Mouse (Mus musculus) midbrain, embryonic 10.5 days (tissue): ENCODE data around the gene Ptprm. TPM values are rescaled to one million over a fixed set of nuclear protein-coding genes. Genes with fewer than 3 reads are reported as not detected.

Experiments used
- DNase-seq: peaks from one replicate; pipeline ENCODE4 v3.0.0-alpha.2; 2017; ENCODE audit warnings: low spot score
- H3K27ac ChIP-seq: fragments of 300-500 bp; sonication (generic); replicated peaks from 2 replicates; pipeline ENCODE4 v1.5.1; 2016; ENCODE audit warnings: mild to moderate bottlenecking
- H3K27me3 ChIP-seq: fragments of 300-500 bp; sonication (generic); 2 replicates; pipeline ENCODE4 v1.6.1; 2016; ENCODE audit warnings: low read depth, mild to moderate bottlenecking; ENCODE audit not compliant: poor library complexity, severe bottlenecking
- H3K36me3 ChIP-seq: fragments of 300-500 bp; sonication (generic); 2 replicates; pipeline ENCODE4 v1.6.1; 2016; ENCODE audit warnings: mild to moderate bottlenecking, moderate library complexity
- H3K4me1 ChIP-seq: fragments of 300-500 bp; sonication (generic); 2 replicates; pipeline ENCODE4 v1.6.1; 2016
- H3K4me3 ChIP-seq: fragments of 300-500 bp; sonication (generic); 2 replicates; pipeline ENCODE4 v1.5.1; 2016; ENCODE audit warnings: mild to moderate bottlenecking, moderate library complexity
- H3K9me3 ChIP-seq: fragments of 300-500 bp; sonication (generic); replicated peaks from 2 replicates; pipeline ENCODE4 v1.6.1; 2016; ENCODE audit warnings: mild to moderate bottlenecking
- WGBS: fragments of 180-500 bp; shearing (Covaris S2); methylation state at CpG from one replicate; pipeline ENCODE4 v1.1.7; 2016; 5-methylcytosine and 5-hydroxymethylcytosine counted together
- polyA plus RNA-seq: library from polyadenylated mRNA; unstranded; fragments of >200 nt; fragmentation: Nextera tagmentation; extraction: Ambion mirVana; gene quantifications from 2 replicates; pipeline ENCODE4 v1.2.1, GENCODE M21; 2016

Gene Ptprm
- polyA plus RNA-seq, 1 experiment from 2014 or later, result 6.4 TPM

DNA sequence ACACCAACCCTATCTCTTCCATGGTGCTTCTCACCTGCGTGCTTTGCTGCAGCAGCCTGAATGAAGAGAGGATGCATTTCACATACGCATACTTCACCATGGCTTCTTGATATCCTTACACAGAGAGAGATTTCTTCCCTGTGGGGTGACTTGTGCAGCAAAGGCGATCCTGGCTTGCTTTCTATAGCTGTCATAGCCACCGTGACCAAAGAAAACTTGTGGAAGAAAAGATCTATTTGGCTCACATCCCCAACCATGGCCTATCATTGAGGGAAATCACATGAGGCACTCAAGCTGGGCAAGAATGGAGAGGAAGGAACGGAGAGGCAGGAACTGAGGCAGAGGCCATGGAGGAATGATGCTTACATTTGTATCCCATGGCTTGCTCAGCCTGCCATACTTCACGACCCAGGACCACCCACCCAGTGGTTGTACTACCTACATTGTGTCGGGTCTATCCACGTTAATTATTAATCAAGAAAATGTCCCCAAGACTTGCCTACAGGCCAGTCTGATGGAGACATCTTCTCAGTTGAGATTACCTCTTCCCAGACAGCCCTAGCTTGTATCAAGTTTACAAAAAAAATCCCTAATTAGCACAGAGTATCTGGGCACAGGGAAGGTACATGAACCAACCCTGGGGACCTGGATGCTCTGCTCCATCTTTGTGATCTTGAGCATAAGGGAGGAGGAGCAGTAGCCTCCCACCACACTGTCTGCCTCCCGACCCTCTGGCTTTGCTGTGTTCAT, 641.6 kb downstream of the Ptprm start:
- no peaks in the 10 kb centered on the region for H3K36me3 ChIP-seq
- no peaks in the 10 kb centered on the region for H3K27me3 ChIP-seq
- DNase-seq, result no peak
- no peak overlapping the region for H3K4me3 ChIP-seq
- peaks cover 36% of the 10 kb centered on the region for H3K4me1 ChIP-seq
- H3K9me3 ChIP-seq, result no peaks in the 10 kb centered on the region
- 92% methylated on average over 9 of the region's 9 CpGs for WGBS
- no peak overlapping the region for H3K27ac ChIP-seq

DNA sequence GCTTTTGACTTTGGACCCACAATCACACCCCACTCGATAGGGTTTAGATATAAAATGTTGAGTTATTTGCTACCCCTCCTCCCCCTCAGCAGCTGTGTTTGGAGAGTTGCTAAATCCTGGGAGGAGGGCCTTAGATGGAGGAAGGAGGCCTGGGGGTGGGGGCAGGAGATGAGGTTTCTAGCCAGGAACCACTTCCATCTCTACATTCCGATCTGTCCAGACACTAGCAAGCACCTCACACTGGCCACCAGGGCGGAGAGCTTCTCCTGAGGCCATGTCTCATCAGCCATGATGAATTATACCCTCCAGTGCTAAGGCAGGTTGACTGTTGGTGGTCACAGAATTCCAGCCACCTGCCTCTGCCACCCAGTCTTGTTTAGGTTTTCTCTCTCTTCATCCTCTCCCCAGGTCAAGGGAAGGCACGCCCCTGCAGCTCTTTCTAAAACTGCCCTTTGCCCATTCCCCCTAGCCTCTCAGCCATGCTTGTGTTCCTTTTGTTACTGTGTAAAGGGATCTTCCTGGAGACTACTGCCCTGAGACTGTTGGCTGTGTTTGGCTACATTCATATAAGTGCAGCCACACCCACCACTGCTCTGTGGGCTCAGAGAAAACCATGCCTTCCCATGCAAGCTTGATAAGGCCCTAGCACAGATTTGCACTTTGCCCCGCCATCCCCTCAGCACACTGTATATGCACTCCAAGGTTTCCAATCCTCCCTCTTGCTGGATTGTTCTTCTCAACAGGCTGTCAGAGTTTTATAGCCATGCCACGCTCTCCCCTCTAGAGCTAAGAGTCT, 642.8 kb downstream of the Ptprm start:
- no peak for DNase-seq
- Histone ChIP-seq H3K27me3 (no peaks in the 10 kb centered on the region), H3K36me3 (no peaks in the 10 kb centered on the region), H3K9me3 (no peaks in the 10 kb centered on the region), H3K4me1 (peaks cover 41% of the 10 kb centered on the region), H3K4me3 (no peak overlapping the region), H3K27ac (peak overlapping the region; percentile 38)
- WGBS, result 78% methylated on average over 6 of the region's 6 CpGs

DNA sequence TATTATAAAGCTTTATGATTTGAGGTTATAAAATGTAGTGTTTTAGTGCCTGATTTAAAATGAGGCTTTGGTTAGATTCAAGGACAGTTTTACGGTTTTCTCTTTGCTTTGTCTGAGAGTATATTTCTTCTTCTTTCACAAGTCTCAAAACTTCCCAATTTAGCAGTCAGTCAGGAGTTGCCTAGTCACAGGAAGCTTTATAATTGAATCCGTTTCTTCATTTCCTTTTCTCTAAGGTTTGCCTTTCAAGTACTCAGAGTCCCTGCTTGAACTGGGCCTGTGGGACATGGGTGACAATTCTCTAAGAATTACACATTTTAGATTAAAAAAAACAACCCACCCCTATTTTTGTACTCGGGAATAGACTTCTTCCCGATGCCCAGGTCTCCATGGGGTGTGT, 643.7 kb downstream of the Ptprm start:
- Histone ChIP-seq H3K27ac (peak overlapping the region; percentile 38), H3K4me1 (peaks cover 41% of the 10 kb centered on the region), H3K36me3 (no peaks in the 10 kb centered on the region), H3K4me3 (no peak overlapping the region), H3K27me3 (no peaks in the 10 kb centered on the region), H3K9me3 (no peaks in the 10 kb centered on the region)
- no peak for DNase-seq
- WGBS, result 66% methylated on average over 4 of the region's 4 CpGs

DNA sequence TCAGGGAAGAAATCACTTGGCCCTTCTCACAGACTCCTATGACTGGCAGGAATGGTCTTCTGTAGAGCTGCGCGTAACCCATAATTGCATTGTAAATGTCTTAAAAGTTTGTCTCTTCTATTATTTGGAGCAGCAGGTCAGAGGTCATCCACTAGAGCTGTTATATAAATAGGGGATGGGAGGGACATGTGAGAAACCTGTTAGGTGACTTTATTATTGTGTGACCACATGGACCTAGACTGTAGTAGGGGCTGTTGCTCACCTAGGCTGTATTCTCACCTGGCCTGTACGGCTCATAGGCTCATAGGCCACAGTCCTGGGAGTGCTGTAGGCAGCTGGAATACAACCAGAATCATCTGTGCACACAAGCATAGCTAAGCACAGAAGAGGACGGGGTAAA, 645.5 kb downstream of the Ptprm start:
- Histone ChIP-seq H3K36me3 (no peaks in the 10 kb centered on the region), H3K4me3 (no peak overlapping the region), H3K27ac (no peak overlapping the region), H3K4me1 (peaks cover 39% of the 10 kb centered on the region), H3K27me3 (no peaks in the 10 kb centered on the region), H3K9me3 (no peaks in the 10 kb centered on the region)
- 92% methylated on average over 4 of the region's 4 CpGs for WGBS
- no peak for DNase-seq

DNA sequence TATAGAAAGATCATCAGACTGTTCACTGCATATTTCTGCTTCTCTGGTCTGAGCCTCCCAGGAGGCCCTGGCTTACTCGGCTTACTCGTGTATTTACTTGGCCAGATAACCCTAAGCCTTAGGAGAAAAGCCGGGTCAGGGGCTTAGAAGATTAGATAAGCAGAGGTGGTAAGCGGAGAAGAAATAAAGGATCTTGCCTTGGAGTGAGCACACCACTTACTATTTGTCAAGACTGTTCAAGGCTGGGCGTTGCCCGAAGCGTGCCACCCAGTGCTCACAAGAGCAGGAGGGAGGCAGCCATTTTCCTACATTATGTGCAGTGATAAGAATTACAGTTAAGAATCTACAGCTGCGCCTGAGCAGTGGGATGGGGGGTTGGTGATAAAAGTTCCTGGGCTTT, 646.6 kb downstream of the Ptprm start:
- Histone ChIP-seq H3K9me3 (no peaks in the 10 kb centered on the region), H3K36me3 (no peaks in the 10 kb centered on the region), H3K4me1 (peaks cover 35% of the 10 kb centered on the region), H3K27me3 (no peaks in the 10 kb centered on the region), H3K4me3 (no peak overlapping the region), H3K27ac (no peak overlapping the region)
- WGBS, result 48% methylated on average over 8 of the region's 8 CpGs
- DNase-seq, result no peak

DNA sequence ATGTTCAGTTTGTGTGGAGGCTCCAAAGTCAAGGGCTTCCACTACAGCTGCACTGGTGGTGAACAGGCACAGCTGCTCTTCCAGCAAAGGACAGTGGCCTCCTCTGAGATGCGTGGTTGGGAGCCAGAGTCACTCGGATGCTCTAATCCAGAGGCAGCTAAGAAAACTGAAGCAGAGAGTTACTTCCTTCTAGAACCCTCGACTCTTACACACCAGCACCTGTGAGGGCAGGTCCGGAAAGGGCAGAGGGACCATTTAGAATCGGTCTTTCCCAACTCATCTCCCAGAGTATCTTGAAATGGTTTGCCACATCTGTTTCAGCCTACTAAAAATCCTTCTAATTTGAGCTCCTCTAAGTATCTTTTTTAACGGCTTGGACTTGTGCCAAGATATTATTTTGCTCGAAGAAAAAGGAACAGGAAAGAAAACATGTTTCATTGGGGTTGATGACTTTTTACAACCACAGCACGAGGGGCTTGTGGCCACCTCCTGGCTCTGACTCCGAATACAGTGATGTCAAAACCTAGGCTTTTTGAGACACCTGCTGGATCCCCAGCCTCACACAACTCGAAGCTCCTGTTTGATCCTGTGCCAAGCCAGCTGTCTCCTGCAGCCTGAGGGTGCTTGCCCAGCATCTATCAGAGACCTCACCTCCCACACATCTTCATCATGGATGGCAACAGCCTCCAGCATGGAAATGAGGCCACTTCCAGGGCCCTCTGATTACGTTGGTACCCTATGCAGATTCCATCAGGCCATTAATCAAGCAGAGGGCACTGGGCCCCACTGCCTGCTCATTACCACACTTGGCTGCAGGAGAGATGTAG, 652.7 kb downstream of the Ptprm start:
- WGBS, result 88% methylated on average over 11 of the region's 11 CpGs
- H3K27me3 ChIP-seq, result peaks cover 7% of the 10 kb centered on the region
- no peaks in the 10 kb centered on the region for H3K9me3 ChIP-seq
- H3K36me3 ChIP-seq, result no peaks in the 10 kb centered on the region
- H3K4me3 ChIP-seq, result no peak overlapping the region
- no peak for DNase-seq
- H3K27ac ChIP-seq, result no peak overlapping the region
- peaks cover 10% of the 10 kb centered on the region for H3K4me1 ChIP-seq

DNA sequence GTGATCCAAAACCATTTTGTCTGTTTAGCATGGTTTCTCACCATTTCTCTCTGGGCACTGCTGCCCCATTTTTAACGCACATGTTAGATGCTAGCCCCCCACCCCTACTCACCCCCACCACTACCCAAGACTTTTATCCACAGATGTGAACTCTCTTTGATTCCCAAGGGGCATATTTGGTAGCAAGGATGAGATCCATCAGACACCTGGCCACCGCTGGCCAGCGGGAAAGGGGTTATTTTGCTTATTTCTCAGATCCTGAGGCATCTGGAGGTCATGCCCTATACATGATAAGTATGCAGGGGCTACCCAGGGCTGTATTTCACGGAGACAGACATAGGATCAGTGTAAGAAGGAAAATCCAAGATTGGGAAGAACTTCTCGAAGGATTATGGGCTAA, 654.4 kb downstream of the Ptprm start:
- H3K4me3 ChIP-seq, result no peak overlapping the region
- H3K9me3 ChIP-seq, result no peaks in the 10 kb centered on the region
- WGBS, result 81% methylated on average over 5 of the region's 5 CpGs
- H3K27ac ChIP-seq, result no peak overlapping the region
- DNase-seq, result no peak
- peaks cover 20% of the 10 kb centered on the region for H3K27me3 ChIP-seq
- H3K36me3 ChIP-seq, result no peaks in the 10 kb centered on the region
- H3K4me1 ChIP-seq, result peaks cover 15% of the 10 kb centered on the region

DNA sequence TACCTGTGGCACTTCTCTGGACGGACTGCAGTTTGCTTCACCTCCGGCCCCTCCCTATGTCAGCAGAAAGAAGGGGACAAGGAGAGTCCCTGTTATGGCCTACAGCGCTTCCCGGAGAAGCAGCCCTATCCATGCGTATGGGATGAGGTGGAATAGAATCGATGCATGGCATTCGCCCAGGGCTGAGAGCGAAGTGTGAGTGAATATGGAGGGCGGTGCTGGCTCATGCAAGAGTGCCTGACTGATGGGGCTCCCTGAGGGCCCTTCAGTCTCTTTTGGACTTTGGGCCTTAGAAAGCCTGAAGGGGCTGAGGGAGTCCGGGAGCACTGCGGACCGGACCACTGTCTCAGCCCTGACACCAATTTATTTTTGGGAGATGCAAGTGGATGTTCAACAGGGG, 656.6 kb downstream of the Ptprm start:
- Histone ChIP-seq H3K4me1 (peaks cover 32% of the 10 kb centered on the region), H3K36me3 (no peaks in the 10 kb centered on the region), H3K9me3 (no peaks in the 10 kb centered on the region), H3K27ac (peak overlapping the region; percentile 55; the same call in 1 of the 2 replicates), H3K4me3 (no peak overlapping the region), H3K27me3 (peaks cover 39% of the 10 kb centered on the region)
- DNase-seq, result no peak
- WGBS, result 90% methylated on average over 12 of the region's 12 CpGs

DNA sequence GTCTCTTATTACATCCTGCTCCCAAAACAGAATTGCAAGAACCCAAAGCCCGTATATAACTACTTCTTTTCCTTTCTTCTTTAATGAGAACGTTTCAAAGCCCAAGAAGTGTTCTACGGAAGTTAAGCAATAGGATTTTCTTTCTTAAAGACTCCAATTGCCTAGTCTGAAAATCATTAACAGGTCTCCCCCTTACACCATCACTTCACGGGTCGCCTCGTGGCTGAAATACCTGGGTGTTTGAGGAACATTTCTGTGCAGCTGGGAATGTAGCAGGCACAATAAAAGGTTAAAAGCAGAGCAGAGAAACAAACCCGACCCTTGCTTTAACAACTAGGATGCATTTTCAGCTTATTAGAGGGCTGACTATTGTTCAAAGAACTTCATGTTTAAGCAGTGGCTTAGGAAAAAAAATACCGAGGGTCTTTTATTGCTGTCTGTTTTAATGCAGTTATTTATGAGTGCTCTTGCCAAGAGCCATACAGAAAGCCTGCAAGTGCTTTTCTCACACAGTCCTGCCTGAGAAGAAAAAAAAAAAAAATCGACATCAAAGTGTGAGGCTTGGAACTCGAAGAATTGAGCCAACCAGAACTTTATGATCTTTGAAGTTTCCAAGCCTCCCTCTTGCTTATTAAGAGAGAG, 657.6 kb downstream of the Ptprm start:
- no peaks in the 10 kb centered on the region for H3K36me3 ChIP-seq
- no peak overlapping the region for H3K4me3 ChIP-seq
- H3K27ac ChIP-seq, result no peak overlapping the region
- peaks cover 32% of the 10 kb centered on the region for H3K4me1 ChIP-seq
- 72% methylated on average over 10 of the region's 10 CpGs for WGBS
- peaks cover 39% of the 10 kb centered on the region for H3K27me3 ChIP-seq
- no peaks in the 10 kb centered on the region for H3K9me3 ChIP-seq
- no peak for DNase-seq

DNA sequence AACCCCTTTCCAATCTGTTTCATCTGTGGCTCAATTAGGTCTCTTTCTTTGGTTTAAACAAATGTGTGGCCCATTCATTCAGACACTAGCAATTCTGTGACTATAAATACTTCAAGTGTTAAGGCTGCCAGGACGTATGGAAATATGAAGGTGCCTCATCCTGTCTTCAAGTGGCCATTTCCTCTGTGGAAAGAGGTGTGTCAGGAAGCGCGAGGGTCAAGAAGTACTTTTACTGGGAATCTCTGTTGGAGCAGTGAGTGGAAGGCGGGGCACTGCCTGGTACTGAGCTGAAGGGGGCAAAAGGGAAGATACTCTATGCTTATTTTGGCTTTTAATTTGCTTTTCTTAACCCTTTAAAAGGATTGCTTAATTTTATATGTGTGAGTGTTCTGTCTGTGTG, 659.9 kb downstream of the Ptprm start:
- Histone ChIP-seq H3K27me3 (peaks cover 39% of the 10 kb centered on the region), H3K9me3 (no peaks in the 10 kb centered on the region), H3K27ac (peak overlapping the region; percentile 79), H3K4me3 (no peak overlapping the region), H3K4me1 (peaks cover 32% of the 10 kb centered on the region), H3K36me3 (no peaks in the 10 kb centered on the region)
- DNase-seq, result no peak
- 80% methylated on average over 4 of the region's 4 CpGs for WGBS

DNA sequence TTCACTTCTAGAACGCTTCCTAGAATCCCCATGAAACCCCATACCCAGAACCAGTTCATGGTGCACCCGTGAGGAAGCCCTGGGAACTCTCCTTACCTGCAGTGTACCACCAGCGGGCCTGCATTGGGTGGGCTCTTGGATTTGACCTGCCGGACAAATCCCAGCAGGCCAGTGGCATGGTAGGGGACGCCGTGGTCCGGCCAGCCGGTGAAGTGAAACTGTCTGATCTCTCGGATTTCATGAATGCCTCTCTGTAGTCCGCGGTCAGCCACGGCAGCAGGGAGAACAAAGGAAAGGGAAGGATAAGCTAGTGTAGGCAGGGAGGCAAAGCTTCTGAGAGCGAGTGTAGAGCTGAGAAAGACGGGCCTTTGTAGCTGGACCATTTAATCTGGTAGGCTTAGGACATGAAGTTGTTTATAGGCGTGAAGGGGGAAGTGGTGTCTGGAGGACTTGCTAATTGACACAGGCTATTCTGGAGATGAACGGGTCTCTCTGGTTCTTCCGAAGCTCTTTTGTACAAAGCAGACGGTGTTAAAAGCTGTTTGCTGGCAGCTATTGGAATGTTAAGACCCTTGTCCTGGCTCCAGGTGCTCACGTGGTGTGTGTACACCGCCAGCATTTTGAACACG, 660.5 kb downstream of the Ptprm start:
- Histone ChIP-seq H3K4me3 (peak overlapping the region; percentile 20), H3K9me3 (no peaks in the 10 kb centered on the region), H3K4me1 (peaks cover 32% of the 10 kb centered on the region), H3K27me3 (peaks cover 39% of the 10 kb centered on the region), H3K36me3 (no peaks in the 10 kb centered on the region), H3K27ac (peak overlapping the region; percentile 79)
- WGBS, result 30% methylated on average over 21 of the region's 21 CpGs
- DNase-seq, result peak; percentile 62
